ENCODE assay signal across 8 mouse cellular contexts in the genomic region with DNA sequence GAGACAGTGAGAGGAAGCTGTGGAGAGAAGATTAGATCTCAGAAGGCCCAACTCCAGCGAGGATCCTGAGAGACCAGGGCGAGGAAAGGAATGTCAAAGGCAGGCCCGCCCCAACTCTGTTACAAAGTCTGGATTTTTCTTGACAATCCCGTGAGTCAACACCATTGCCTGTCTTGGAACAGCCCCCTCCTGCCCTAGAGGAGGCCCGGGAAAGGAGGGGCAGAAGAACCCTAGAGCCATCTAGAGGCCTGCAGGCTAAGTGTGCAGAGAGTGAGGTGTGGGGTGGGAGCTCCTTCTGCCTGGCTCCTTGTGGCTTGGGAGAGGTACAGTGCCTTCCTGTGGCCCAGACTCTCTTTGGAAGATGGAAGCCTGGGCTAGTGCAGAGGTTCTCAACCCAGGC.
DNase-seq lines count a peak whose midpoint lies in the region; ATAC-seq and TF ChIP-seq lines count a peak whose summit lies in the region.

No protein-coding gene starts in this region.

- no peak overlapping the region for H3K4me2 ChIP-seq in intestine, embryonic 15.5 days (replicated peaks)
- no peak overlapping the region for H3K4me2 ChIP-seq in stomach, embryonic 16.5 days (ENCODE audit: low read depth, low read length)

- H3K4me3 ChIP-seq in thymus, adult 2 months (ENCODE audit: control insufficient read depth, insufficient read depth, low read length) = no peak overlapping the region
- H3K4me3 ChIP-seq in intestine, embryonic 15.5 days (replicated peaks) = no peak overlapping the region
- H3K4me3 ChIP-seq in stomach, embryonic 16.5 days (replicated peaks; ENCODE audit: low read length) = no peak overlapping the region

- no peak overlapping the region for H3K27ac ChIP-seq in thymus, adult 2 months (ENCODE audit: control insufficient read depth, insufficient read depth, low read length)
- no peak overlapping the region for H3K27ac ChIP-seq in intestine, embryonic 15.5 days
- no peak overlapping the region for H3K27ac ChIP-seq in stomach, embryonic 16.5 days (ENCODE audit: low read length)

- WGBS in thymus, adult 2 months = 11% methylated on average over 5 of the region's 5 CpGs
- WGBS in intestine, embryonic 15.5 days = 28% methylated on average over 5 of the region's 5 CpGs
- WGBS in stomach, embryonic 16.5 days = 26% methylated on average over 5 of the region's 5 CpGs

- no peaks in the 10 kb centered on the region for H3K4me1 ChIP-seq in thymus, adult 2 months (replicated peaks; ENCODE audit: control insufficient read depth, insufficient read depth, low read length)
- H3K4me1 ChIP-seq in intestine, embryonic 15.5 days (replicated peaks) = no peaks in the 10 kb centered on the region
- H3K4me1 ChIP-seq in stomach, embryonic 16.5 days (ENCODE audit: control insufficient read depth, insufficient read depth, low read length) = no peaks in the 10 kb centered on the region

- no peak for TF ChIP-seq CTCF in thymus, adult 2 months (IDR thresholded peaks at IDR 0.05; ENCODE audit: borderline replicate concordance, control insufficient read depth, extremely low read depth, insufficient read depth, low read length, poor library complexity)

- DNase-seq in frontal cortex, postnatal 10 days (ENCODE audit: low spot score in 2 of 2) = no peak
- DNase-seq in thymus, postnatal 4 days = peak; percentile 29
- no peak for DNase-seq in thymus, adult 2 months
- DNase-seq in testis, postnatal 14 days (ENCODE audit: low spot score) = no peak
- no peak for DNase-seq in spleen, postnatal 14 days (ENCODE audit: low spot score in 2 of 2)

- H3K27me3 ChIP-seq in thymus, adult 2 months (ENCODE audit: control insufficient read depth, insufficient read depth, low read length) = no peaks in the 10 kb centered on the region
- no peaks in the 10 kb centered on the region for H3K27me3 ChIP-seq in intestine, embryonic 15.5 days (replicated peaks)
- no peaks in the 10 kb centered on the region for H3K27me3 ChIP-seq in stomach, embryonic 16.5 days (ENCODE audit: control insufficient read depth, insufficient read depth, low read length)

- no peaks in the 10 kb centered on the region for H3K36me3 ChIP-seq in thymus, adult 2 months (ENCODE audit: control insufficient read depth, insufficient read depth, low read length)
- H3K36me3 ChIP-seq in intestine, embryonic 15.5 days = no peaks in the 10 kb centered on the region
- no peaks in the 10 kb centered on the region for H3K36me3 ChIP-seq in stomach, embryonic 16.5 days (ENCODE audit: control insufficient read depth, insufficient read depth, low read length)

- no peak for TF ChIP-seq POLR2A in thymus, adult 2 months (IDR thresholded peaks at IDR 0.05; ENCODE audit: control insufficient read depth, extremely low read depth, insufficient read depth, low read length, poor library complexity)

- H3K9me3 ChIP-seq in intestine, embryonic 15.5 days = no peaks in the 10 kb centered on the region
- no peaks in the 10 kb centered on the region for H3K9me3 ChIP-seq in stomach, embryonic 16.5 days (replicated peaks; ENCODE audit: control insufficient read depth, low read length)

- ATAC-seq in frontal cortex, adult (ENCODE audit: low TSS enrichment) = peak; percentile 48
- peak; percentile 75 for ATAC-seq in intestine, embryonic 15.5 days
- ATAC-seq in stomach, embryonic 16.5 days (ENCODE audit: insufficient read depth, low FRiP score) = peak; percentile 70

- H3K9ac ChIP-seq in intestine, embryonic 15.5 days = no peak overlapping the region
- H3K9ac ChIP-seq in stomach, embryonic 16.5 days (ENCODE audit: low read length) = no peak overlapping the region
